Mouse (Mus musculus): ENCODE measurements around the gene Ubox5.

DNA sequence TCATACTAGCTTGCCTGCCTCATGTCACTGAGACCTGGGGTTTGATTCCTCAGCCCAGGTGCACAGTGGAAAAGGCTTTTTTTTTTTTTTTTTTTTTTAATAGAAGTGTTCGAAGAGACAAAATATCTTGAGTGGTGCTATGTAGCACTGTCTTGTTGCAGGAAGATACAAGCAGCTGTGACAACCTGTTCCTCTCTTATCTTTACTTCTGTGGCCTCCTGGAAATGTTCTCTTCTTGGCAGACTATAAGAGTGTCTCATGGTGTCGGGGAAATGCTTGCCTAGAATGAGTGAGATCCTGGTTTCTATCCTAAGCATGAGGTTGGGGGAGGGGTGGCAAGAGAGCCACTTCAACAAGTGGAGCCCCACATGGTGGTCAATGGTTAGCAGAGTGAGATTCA, 41.5 kb downstream of the Ubox5 start:
- TF ChIP-seq POLR2A (IDR thresholded peaks at IDR 0.05; ENCODE audit: borderline replicate concordance, insufficient read depth, low read length) = no peak
- no peak for TF ChIP-seq CTCF (IDR thresholded peaks at IDR 0.05; ENCODE audit: borderline replicate concordance, insufficient read depth, low read depth, low read length)
